Mouse (Mus musculus): ENCODE data around the gene Chodl.

- TF ChIP-seq CTCF (IDR thresholded peaks at IDR 0.05; ENCODE audit: insufficient read depth, low read length) (no peak), POLR2A (IDR thresholded peaks at IDR 0.05; ENCODE audit: borderline replicate concordance, extremely low read depth, low read depth, low read length) (no peak)
These were observed 19.6 kb downstream of the Chodl start for GRCm38 (mm10) chr16:78950359-78950758.

Measured in lung, adult 2 months (tissue).